Mouse (Mus musculus) midbrain, embryonic 16.5 days (tissue): ENCODE measurements around the gene Plrg1. TPM values are rescaled to one million over a fixed set of nuclear protein-coding genes. Genes with fewer than 3 reads are reported as not detected.

Source experiments
- ATAC-seq: fragments of 200-750 bp; cut with Nextera tagmentation; 2 replicates; pipeline ENCODE4 v1.8.0; 2017; ENCODE audit warnings: moderate TSS enrichment
- H3K27ac ChIP-seq: fragments of 300-500 bp; sonication (generic); 2 replicates; pipeline ENCODE4 v1.5.1; 2014; ENCODE audit warnings: mild to moderate bottlenecking, low read length, mixed read lengths
- H3K27me3 ChIP-seq: fragments of 300-500 bp; sonication (generic); 2 replicates; pipeline ENCODE4 v1.6.1; 2014; ENCODE audit warnings: low read depth, low read length, mixed read lengths; ENCODE audit not compliant: control insufficient read depth, insufficient read depth
- H3K36me3 ChIP-seq: fragments of 300-500 bp; sonication (generic); 2 replicates; pipeline ENCODE4 v1.6.1; 2014; ENCODE audit warnings: mild to moderate bottlenecking, low read length, moderate library complexity, mixed read lengths; ENCODE audit not compliant: control insufficient read depth, insufficient read depth
- H3K4me1 ChIP-seq: fragments of 300-500 bp; sonication (generic); 2 replicates; pipeline ENCODE4 v1.6.1; 2014; ENCODE audit warnings: mild to moderate bottlenecking, low read length, mixed read lengths; ENCODE audit not compliant: control insufficient read depth, insufficient read depth
- H3K4me2 ChIP-seq: fragments of 300-500 bp; sonication (generic); 2 replicates; pipeline ENCODE4 v1.6.1; 2014; ENCODE audit warnings: mild to moderate bottlenecking, low read length, mixed read lengths
- H3K4me3 ChIP-seq: fragments of 300-500 bp; sonication (generic); 2 replicates; pipeline ENCODE4 v1.5.1; 2014; ENCODE audit warnings: low read depth, mild to moderate bottlenecking, low read length, moderate library complexity, mixed read lengths
- H3K9ac ChIP-seq: fragments of 300-500 bp; sonication (generic); 2 replicates; pipeline ENCODE4 v1.6.1; 2014; ENCODE audit warnings: low read depth, low read length, mixed read lengths
- H3K9me3 ChIP-seq: fragments of 300-500 bp; sonication (generic); replicated peaks from 2 replicates; pipeline ENCODE4 v1.6.1; 2014; ENCODE audit warnings: mild to moderate bottlenecking, low read length, mixed read lengths; ENCODE audit not compliant: control insufficient read depth, poor library complexity, severe bottlenecking
- WGBS: fragments of 180-500 bp; shearing (Covaris S2); extraction: QIAGEN DNeasy Blood & Tissue Kit; methylation state at CpG from one replicate; pipeline ENCODE4 v1.1.7; 2014; 5-methylcytosine and 5-hydroxymethylcytosine counted together
- polyA plus RNA-seq: library from polyadenylated mRNA; unstranded; fragments of >200 nt; fragmentation: Nextera tagmentation; extraction: Ambion mirVana; gene quantifications from 2 replicates; pipeline ENCODE4 v1.2.1, GENCODE M21; 2015

Gene Plrg1
- polyA plus RNA-seq, 1 experiment from 2014 or later, result 100 TPM

- Histone ChIP-seq H3K4me1 (no peaks in the 10 kb centered on the region), H3K9ac (no peak overlapping the region), H3K4me2 (no peak overlapping the region), H3K9me3 (no peaks in the 10 kb centered on the region), H3K27me3 (no peaks in the 10 kb centered on the region), H3K36me3 (no peaks in the 10 kb centered on the region), H3K4me3 (no peak overlapping the region), H3K27ac (no peak overlapping the region)
- 91% methylated on average over 5 of the region's 5 CpGs for WGBS
- ATAC-seq, result no peak
Measured at GRCm38 (mm10) chr3:83042451-83042850, 12.9 kb upstream of the Plrg1 start.

DNA sequence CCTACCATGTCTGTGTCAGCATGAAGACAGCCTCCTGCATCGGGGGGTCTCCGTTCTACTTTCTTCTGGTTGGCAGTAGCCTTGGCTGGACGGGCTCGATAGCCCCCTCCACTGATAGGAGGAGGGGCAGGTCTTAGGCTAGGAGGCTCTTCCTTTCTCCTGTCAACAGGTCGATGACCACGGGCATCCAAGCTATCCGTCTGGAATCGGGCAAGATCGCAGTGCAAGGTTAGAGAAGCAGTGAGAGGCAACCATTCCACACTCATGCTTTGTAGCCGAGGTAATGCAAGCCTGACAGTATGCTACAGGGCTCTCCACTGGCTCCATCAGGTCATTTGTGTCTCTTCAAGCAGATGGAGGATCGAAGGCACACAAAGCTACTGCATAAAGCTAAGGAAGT lies 8.7 kb upstream of the Plrg1 start:
- H3K9ac ChIP-seq, result no peak overlapping the region
- H3K27me3 ChIP-seq, result no peaks in the 10 kb centered on the region
- 88% methylated on average over 11 of the region's 11 CpGs for WGBS
- no peak overlapping the region for H3K4me3 ChIP-seq
- H3K4me1 ChIP-seq, result no peaks in the 10 kb centered on the region
- no peak overlapping the region for H3K4me2 ChIP-seq
- no peaks in the 10 kb centered on the region for H3K9me3 ChIP-seq
- no peaks in the 10 kb centered on the region for H3K36me3 ChIP-seq
- H3K27ac ChIP-seq, result no peak overlapping the region
- ATAC-seq, result no peak

- H3K27me3 ChIP-seq, result no peaks in the 10 kb centered on the region
- H3K27ac ChIP-seq, result no peak within 1 kb of the TSS
- no peaks in the 10 kb centered on the region for H3K9me3 ChIP-seq
- WGBS, result 89% methylated on average over 8 of the region's 8 CpGs
- ATAC-seq, result no peak
- no peaks in the 10 kb centered on the region for H3K4me1 ChIP-seq
- H3K4me3 ChIP-seq, result no peak within 1 kb of the TSS
- H3K4me2 ChIP-seq, result no peak within 1 kb of the TSS
- H3K9ac ChIP-seq, result no peak within 1 kb of the TSS
- H3K36me3 ChIP-seq, result no peaks in the 10 kb centered on the region
Measured at GRCm38 (mm10) chr3:83049680-83050079, 5.6 kb upstream of the Plrg1 start, which contains the start of gene Fgb. Gene Fgb (minus strand): TSS chr3:83049863.

DNA sequence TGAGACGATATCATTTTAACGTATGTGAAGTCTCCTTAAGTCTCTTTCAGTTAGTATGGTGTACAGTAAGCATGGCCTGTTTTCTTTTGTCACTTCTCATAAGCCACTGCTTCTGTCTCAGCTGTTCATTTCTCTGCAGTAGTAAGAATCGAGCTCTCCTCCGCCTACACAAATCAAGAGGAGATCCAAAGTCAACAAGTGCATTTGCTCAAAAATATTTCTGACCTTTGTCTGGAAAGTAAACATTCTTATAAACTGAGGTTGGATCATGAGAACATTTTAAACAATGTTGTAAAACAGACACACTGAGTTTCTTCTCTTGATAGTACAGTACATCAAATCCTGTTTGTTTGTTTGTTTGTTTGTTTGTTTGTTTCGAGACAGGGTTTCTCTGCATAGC lies 4.7 kb upstream of the Plrg1 start:
- Histone ChIP-seq H3K27me3 (no peaks in the 10 kb centered on the region), H3K9me3 (no peaks in the 10 kb centered on the region), H3K4me2 (no peak overlapping the region), H3K27ac (no peak overlapping the region), H3K4me3 (no peak overlapping the region), H3K4me1 (no peaks in the 10 kb centered on the region), H3K36me3 (no peaks in the 10 kb centered on the region), H3K9ac (no peak overlapping the region)
- WGBS, result 90% methylated on average over 5 of the region's 5 CpGs
- no peak for ATAC-seq

- peaks cover 11% of the 10 kb centered on the region for H3K4me1 ChIP-seq
- WGBS, result 84% methylated on average over 5 of the region's 5 CpGs
- no peaks in the 10 kb centered on the region for H3K36me3 ChIP-seq
- no peak overlapping the region for H3K4me3 ChIP-seq
- no peak overlapping the region for H3K4me2 ChIP-seq
- no peak overlapping the region for H3K27ac ChIP-seq
- H3K9me3 ChIP-seq, result no peaks in the 10 kb centered on the region
- no peak overlapping the region for H3K9ac ChIP-seq
- ATAC-seq, result no peak
- H3K27me3 ChIP-seq, result no peaks in the 10 kb centered on the region
Measured at GRCm38 (mm10) chr3:83052102-83052501, 3.2 kb upstream of the Plrg1 start.

DNA sequence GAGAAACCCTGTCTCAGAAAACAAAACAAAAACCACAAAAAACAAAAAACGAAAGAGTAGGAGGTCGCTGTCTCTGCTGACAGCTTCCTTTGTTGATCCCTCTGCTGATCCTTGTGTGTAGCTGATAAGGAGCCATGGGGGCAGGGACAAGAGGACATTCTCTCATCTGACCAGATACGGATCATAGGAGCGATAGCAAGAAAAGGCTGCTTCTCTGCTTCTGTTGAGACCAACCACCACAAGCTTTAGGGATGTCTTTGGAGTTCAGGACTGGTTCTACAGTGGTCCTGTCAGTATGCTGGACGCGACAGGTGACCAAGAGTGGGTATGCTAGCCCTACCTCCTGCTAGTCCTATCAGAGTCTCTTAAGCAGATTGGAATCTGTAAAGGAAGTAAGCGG lies 2.2 kb upstream of the Plrg1 start:
- Histone ChIP-seq H3K4me3 (no peak overlapping the region), H3K4me2 (no peak overlapping the region), H3K9ac (no peak overlapping the region), H3K36me3 (no peaks in the 10 kb centered on the region), H3K27ac (no peak overlapping the region), H3K9me3 (no peaks in the 10 kb centered on the region), H3K4me1 (peaks cover 11% of the 10 kb centered on the region), H3K27me3 (no peaks in the 10 kb centered on the region)
- WGBS, result 88% methylated on average over 7 of the region's 7 CpGs
- ATAC-seq, result no peak

DNA sequence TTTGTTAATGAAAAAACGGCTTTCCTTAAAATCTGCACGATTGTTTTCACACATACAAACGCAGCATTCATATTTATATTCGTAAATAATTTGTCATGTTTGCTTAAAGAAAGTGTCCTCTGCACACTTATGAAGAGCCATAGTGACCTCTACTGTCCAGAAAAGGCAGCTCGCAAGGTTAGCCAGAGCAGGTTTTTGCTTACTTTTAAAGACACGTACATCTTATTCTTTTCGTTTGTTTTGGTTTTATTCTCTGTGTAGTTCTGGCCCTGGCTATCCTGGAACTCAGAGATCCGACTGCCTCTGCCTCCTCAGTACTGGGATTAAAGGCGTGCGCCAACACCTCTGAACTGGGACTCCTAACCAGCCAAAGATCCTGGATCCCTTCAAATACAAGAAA lies 1.6 kb upstream of the Plrg1 start:
- no peak for ATAC-seq
- no peak overlapping the region for H3K27ac ChIP-seq
- 33% methylated on average over 10 of the region's 10 CpGs for WGBS

GRCm38 (mm10) chr3:83054759-83055158 lies 563 bp upstream of the Plrg1 start:
- ATAC-seq, result no peak
- H3K4me1 ChIP-seq, result peaks cover 11% of the 10 kb centered on the region
- H3K9ac ChIP-seq, result no peak overlapping the region
- WGBS, result 42% methylated on average over 13 of the region's 13 CpGs
- no peaks in the 10 kb centered on the region for H3K9me3 ChIP-seq
- no peaks in the 10 kb centered on the region for H3K27me3 ChIP-seq
- H3K27ac ChIP-seq, result no peak overlapping the region
- H3K4me2 ChIP-seq, result peak overlapping the region; percentile 49
- H3K36me3 ChIP-seq, result peaks cover 13% of the 10 kb centered on the region
- peak overlapping the region; percentile 73 for H3K4me3 ChIP-seq

More for the DNA sequence above, 1.6 kb upstream of the Plrg1 start:
- Histone ChIP-seq H3K9me3 (no peaks in the 10 kb centered on the region), H3K36me3 (peaks cover 3% of the 10 kb centered on the region), H3K27me3 (no peaks in the 10 kb centered on the region), H3K9ac (no peak overlapping the region), H3K4me3 (no peak overlapping the region), H3K4me1 (peaks cover 11% of the 10 kb centered on the region), H3K4me2 (no peak overlapping the region)

DNA sequence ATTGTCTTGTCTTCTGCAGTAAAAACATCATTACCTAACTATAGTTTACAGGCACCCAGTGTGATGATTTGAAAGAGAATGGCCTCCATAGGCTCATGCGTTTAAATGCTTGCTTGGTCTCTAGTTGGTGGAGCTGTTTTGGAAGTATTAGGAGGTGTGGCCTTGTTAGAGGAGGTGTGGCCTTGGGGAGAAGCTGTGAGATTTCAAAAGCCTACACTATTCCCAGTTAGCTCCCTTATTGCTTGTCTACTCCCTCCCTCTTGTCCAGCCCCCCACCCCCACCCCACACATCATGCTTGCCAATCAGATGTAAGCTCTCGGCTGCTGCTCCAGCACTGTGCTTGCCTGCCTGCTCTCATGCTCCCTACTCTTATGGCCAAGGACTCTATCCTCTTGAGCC lies 1.7 kb downstream of the Plrg1 start:
- Histone ChIP-seq H3K27me3 (no peaks in the 10 kb centered on the region), H3K9ac (no peak overlapping the region), H3K4me1 (peaks cover 11% of the 10 kb centered on the region), H3K4me3 (no peak overlapping the region), H3K36me3 (peaks cover 29% of the 10 kb centered on the region), H3K9me3 (no peaks in the 10 kb centered on the region), H3K27ac (no peak overlapping the region), H3K4me2 (no peak overlapping the region)
- ATAC-seq, result no peak
- 88% methylated on average over 2 of the region's 2 CpGs for WGBS

DNA sequence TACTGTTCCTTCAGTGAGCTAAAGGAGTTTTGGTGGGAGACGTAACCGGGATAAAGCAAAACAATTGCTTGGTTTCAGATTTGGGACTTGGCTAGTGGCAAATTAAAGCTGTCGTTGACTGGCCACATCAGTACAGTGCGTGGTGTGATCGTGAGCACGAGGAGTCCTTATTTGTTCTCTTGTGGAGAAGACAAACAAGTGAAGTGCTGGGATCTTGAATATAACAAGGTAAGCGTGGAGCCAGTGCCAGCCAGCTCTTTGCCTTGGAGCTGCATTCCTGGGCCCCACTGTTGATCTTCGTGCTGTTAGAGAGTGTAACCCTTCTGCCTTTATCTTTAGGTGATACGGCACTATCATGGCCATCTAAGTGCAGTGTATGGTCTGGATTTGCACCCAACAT lies 12.6 kb downstream of the Plrg1 start:
- Histone ChIP-seq H3K36me3 (peaks cover 39% of the 10 kb centered on the region), H3K27me3 (no peaks in the 10 kb centered on the region), H3K27ac (no peak overlapping the region), H3K4me2 (no peak overlapping the region), H3K4me3 (no peak overlapping the region), H3K9me3 (no peaks in the 10 kb centered on the region), H3K9ac (no peak overlapping the region), H3K4me1 (no peaks in the 10 kb centered on the region)
- 96% methylated on average over 9 of the region's 9 CpGs for WGBS
- ATAC-seq, result no peak
